Mouse (Mus musculus): ENCODE data around the gene Neurl1b. TPM values are rescaled to one million over a fixed set of nuclear protein-coding genes. Genes with fewer than 3 reads are reported as not detected.

Neurl1b gene
- polyA plus RNA-seq, 1 experiment from 2014 or later: 0.25 TPM

DNA sequence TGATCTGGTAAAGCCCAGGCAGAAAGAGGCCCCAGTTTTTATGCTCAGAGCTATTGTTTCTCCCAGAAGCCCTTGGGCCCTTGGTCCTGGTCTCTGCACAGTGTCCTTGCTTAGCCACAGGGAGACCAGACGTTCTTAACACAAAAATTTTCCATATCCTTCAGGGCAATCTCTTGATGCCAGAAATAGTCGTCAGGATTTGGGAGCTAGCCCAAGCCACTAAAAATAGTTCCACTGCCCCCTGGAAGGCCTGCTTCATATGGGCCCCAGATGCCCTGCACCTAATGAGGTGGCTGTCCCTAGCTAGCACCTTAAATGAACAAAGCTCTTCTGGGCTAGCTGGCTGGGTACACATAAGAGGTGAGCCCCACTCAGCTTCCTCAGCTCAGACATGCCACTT lies 76.3 kb downstream of the Neurl1b start:
- H3K9ac ChIP-seq (replicated peaks; ENCODE audit: low read length): no peak overlapping the region
- no peak overlapping the region for H3K4me2 ChIP-seq (ENCODE audit: low read depth, low read length)
- no peak for DNase-seq (ENCODE audit: low spot score)
- no peak overlapping the region for H3K27ac ChIP-seq (replicated peaks; ENCODE audit: low read depth, low read length)
- no peaks in the 10 kb centered on the region for H3K4me1 ChIP-seq (ENCODE audit: control insufficient read depth, insufficient read depth, low read length)
- H3K9me3 ChIP-seq (replicated peaks; ENCODE audit: control insufficient read depth, low read length): no peaks in the 10 kb centered on the region
- no peak for ATAC-seq (replicated peaks; ENCODE audit: insufficient number of reproducible peaks, low FRiP score, low TSS enrichment, low read depth)
- no peaks in the 10 kb centered on the region for H3K27me3 ChIP-seq (ENCODE audit: control insufficient read depth, insufficient read depth, low read length)
- H3K4me3 ChIP-seq (ENCODE audit: low read depth, low read length): no peak overlapping the region
- H3K36me3 ChIP-seq (replicated peaks; ENCODE audit: control insufficient read depth, insufficient read depth, low read depth, low read length): no peaks in the 10 kb centered on the region
- WGBS: 86% methylated on average over 2 of the region's 2 CpGs

DNA sequence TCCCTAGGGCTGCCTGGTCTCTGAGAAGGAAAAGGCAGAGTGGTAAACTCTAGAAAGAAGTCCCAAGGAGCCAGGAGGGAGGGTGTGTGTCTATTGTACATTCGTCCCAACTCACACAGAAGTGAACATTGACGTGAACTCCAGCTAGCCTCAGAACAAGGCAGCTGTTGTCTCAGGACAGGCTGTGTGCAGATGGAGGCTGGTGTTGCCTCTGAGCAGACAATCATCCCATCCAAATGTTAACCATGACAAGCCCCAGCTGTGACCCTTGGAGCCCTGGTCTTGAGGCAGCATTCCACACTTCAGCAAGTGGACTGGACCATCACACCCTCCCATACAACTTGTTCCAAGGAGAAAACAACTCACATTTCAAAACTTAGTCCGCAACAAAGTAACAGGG lies 77.6 kb downstream of the Neurl1b start:
- ATAC-seq (replicated peaks; ENCODE audit: insufficient number of reproducible peaks, low FRiP score, low TSS enrichment, low read depth): no peak
- Histone ChIP-seq H3K27me3 (ENCODE audit: control insufficient read depth, insufficient read depth, low read length) (no peaks in the 10 kb centered on the region), H3K4me3 (ENCODE audit: low read depth, low read length) (no peak overlapping the region), H3K9me3 (replicated peaks; ENCODE audit: control insufficient read depth, low read length) (no peaks in the 10 kb centered on the region), H3K4me1 (ENCODE audit: control insufficient read depth, insufficient read depth, low read length) (no peaks in the 10 kb centered on the region), H3K9ac (replicated peaks; ENCODE audit: low read length) (no peak overlapping the region), H3K36me3 (replicated peaks; ENCODE audit: control insufficient read depth, insufficient read depth, low read depth, low read length) (no peaks in the 10 kb centered on the region), H3K27ac (replicated peaks; ENCODE audit: low read depth, low read length) (no peak overlapping the region), H3K4me2 (ENCODE audit: low read depth, low read length) (no peak overlapping the region)
- 83% methylated on average over 3 of the region's 3 CpGs for WGBS
- no peak for DNase-seq (ENCODE audit: low spot score)

DNA sequence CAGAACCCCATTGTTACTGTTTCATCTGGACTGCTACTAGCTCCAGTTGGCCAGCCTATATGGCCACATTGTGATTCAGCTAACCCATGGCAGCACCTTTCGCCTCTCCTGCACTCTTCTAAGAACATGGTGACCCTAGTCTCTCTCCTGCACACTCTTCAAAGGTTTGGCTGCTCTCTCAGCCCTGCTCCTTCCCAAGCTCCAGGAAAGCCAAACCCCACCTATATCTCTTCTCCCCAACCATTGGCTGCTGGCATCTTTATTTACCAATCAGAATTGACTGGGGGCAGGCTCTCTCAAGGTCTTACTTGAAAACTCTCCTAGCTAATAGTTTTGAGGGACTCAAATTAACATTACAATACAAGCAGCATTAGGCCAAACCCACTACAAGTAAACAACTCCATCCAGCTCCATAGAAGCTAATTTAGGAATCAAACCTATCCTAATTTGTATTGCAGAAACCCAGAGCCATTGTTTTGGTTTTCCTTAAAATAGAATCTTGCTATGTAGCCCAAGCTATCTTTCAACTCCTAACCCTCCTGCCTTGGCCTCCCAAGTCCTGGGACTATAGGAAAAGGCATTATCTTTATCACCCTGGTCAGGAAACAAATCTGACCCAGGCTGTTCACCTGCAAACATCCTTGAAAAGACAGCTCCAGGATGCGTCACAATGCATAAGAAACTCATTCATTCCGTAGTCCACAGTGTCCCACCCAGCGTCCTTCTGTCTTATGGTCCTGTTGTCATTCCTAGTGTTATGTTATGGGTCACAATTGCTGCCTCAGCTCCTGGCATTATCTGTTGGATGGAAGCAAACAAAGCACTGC lies 80.2 kb downstream of the Neurl1b start:
- Histone ChIP-seq H3K9me3 (replicated peaks; ENCODE audit: control insufficient read depth, low read length) (no peaks in the 10 kb centered on the region), H3K9ac (replicated peaks; ENCODE audit: low read length) (no peak overlapping the region), H3K27me3 (ENCODE audit: control insufficient read depth, insufficient read depth, low read length) (no peaks in the 10 kb centered on the region), H3K27ac (replicated peaks; ENCODE audit: low read depth, low read length) (no peak overlapping the region), H3K4me1 (ENCODE audit: control insufficient read depth, insufficient read depth, low read length) (no peaks in the 10 kb centered on the region), H3K4me2 (ENCODE audit: low read depth, low read length) (no peak overlapping the region), H3K4me3 (ENCODE audit: low read depth, low read length) (no peak overlapping the region), H3K36me3 (replicated peaks; ENCODE audit: control insufficient read depth, insufficient read depth, low read depth, low read length) (no peaks in the 10 kb centered on the region)
- WGBS: 86% methylated on average over 4 of the region's 4 CpGs
- ATAC-seq (replicated peaks; ENCODE audit: insufficient number of reproducible peaks, low FRiP score, low TSS enrichment, low read depth) (no peak), DNase-seq (ENCODE audit: low spot score) (no peak)

Other genes with a start within 250 kb of the Neurl1b start
- 0.48 and 0.64 TPM in 2 replicates for gene Pdia2, start 215.7 kb upstream of the Neurl1b start, polyA plus RNA-seq (2014; fragmentation: Nextera tagmentation; extraction: Ambion mirVana)
- gene Rgs11, start 211.9 kb upstream of the Neurl1b start, polyA plus RNA-seq (2014; fragmentation: Nextera tagmentation; extraction: Ambion mirVana): 2.0 and 3.0 TPM in 2 replicates
- gene Arhgdig, start 207.0 kb upstream of the Neurl1b start, polyA plus RNA-seq (2014; fragmentation: Nextera tagmentation; extraction: Ambion mirVana): 15.9 and 21.1 TPM in 2 replicates
- 21.3 and 21.7 TPM in 2 replicates for gene Fam234a, start 170.6 kb upstream of the Neurl1b start, polyA plus RNA-seq (2014; fragmentation: Nextera tagmentation; extraction: Ambion mirVana)
- gene Luc7l, start 161.9 kb upstream of the Neurl1b start, polyA plus RNA-seq (2014; fragmentation: Nextera tagmentation; extraction: Ambion mirVana): 140 and 147 TPM in 2 replicates
- gene Ergic1, start 146.7 kb downstream of the Neurl1b start, polyA plus RNA-seq (2014; fragmentation: Nextera tagmentation; extraction: Ambion mirVana): 133 and 138 TPM in 2 replicates
- gene Dusp1, start 147.3 kb downstream of the Neurl1b start, polyA plus RNA-seq (2014; fragmentation: Nextera tagmentation; extraction: Ambion mirVana): 25.4 and 27.5 TPM in 2 replicates
- 122 and 128 TPM in 2 replicates for gene Atp6v0e, start 248.4 kb downstream of the Neurl1b start, polyA plus RNA-seq (2014; fragmentation: Nextera tagmentation; extraction: Ambion mirVana)